Mouse (Mus musculus) megakaryocyte progenitor cell, adult 5-6 weeks (primary cell): ENCODE data around the gene Hsd11b2. TPM values are rescaled to one million over a fixed set of nuclear protein-coding genes. Genes with fewer than 3 reads are reported as not detected.

Experiments used
- ATAC-seq: replicated peaks from 2 replicates; pipeline ENCODE4 v1.8.0; 2016; ENCODE audit warnings: mild to moderate bottlenecking, moderate TSS enrichment, inconsistent platforms; ENCODE audit not compliant: poor library complexity
- total RNA-seq, 2 experiments: library from RNA; stranded (forward) in 1 of 2; stranded (reverse) in 1 of 2; fragments of 157-497, 149-512 nt in 1 of 2; fragments of 200-1000 nt in 1 of 2; gene quantifications; 2 replicates each; pipeline versions ENCODE4 v1.2.3 to v1.2.4; 2015 to 2017

Hsd11b2 gene
- total RNA-seq (2015) (0.10 and 0.12 TPM in 2 replicates), total RNA-seq (2017) (not detected in 2 replicates)

GRCm38 (mm10) chr8:105518436-105519313 lies at the start of gene Hsd11b2:
Hsd11b2 (plus strand) TSS chr8:105518755.
- peak; percentile 38 for ATAC-seq

GRCm38 (mm10) chr8:105469041-105469695 lies 49.4 kb upstream of the Hsd11b2 start:
- ATAC-seq, result peak; percentile 15

- ATAC-seq, result no peak
Observed at GRCm38 (mm10) chr8:105469816-105470215, 48.7 kb upstream of the Hsd11b2 start.

GRCm38 (mm10) chr8:105470262-105470661 lies 48.3 kb upstream of the Hsd11b2 start:
- no peak for ATAC-seq

GRCm38 (mm10) chr8:105470681-105471313 lies 47.8 kb upstream of the Hsd11b2 start:
- peak; percentile 4; the same call in 1 of the 2 replicates for ATAC-seq

GRCm38 (mm10) chr8:105471314-105472015 lies 47.1 kb upstream of the Hsd11b2 start, which contains the start of gene Tppp3:
Tppp3 (minus strand) TSS chr8:105471526.
- ATAC-seq, result peak; percentile 82

GRCm38 (mm10) chr8:105472414-105472932 lies 46.1 kb upstream of the Hsd11b2 start:
- no peak for ATAC-seq

GRCm38 (mm10) chr8:105472983-105473382 lies 45.6 kb upstream of the Hsd11b2 start:
- ATAC-seq, result no peak; the same call in 1 of the 2 replicates

- ATAC-seq, result no peak
Observed at GRCm38 (mm10) chr8:105473816-105474606, 44.5 kb upstream of the Hsd11b2 start.

- ATAC-seq, result 0 out of 2 replicates have a peak, but pooled peaks have one; percentile 4
Observed at GRCm38 (mm10) chr8:105474680-105475079, 43.9 kb upstream of the Hsd11b2 start.

GRCm38 (mm10) chr8:105475254-105475653 lies 43.3 kb upstream of the Hsd11b2 start:
- ATAC-seq, result no peak

- ATAC-seq, result no peak
Observed at GRCm38 (mm10) chr8:105475742-105476141, 42.8 kb upstream of the Hsd11b2 start.

GRCm38 (mm10) chr8:105476161-105476560 lies 42.4 kb upstream of the Hsd11b2 start:
- no peak for ATAC-seq

- peak; percentile 74 for ATAC-seq
Observed at GRCm38 (mm10) chr8:105476628-105477413, 41.7 kb upstream of the Hsd11b2 start.

GRCm38 (mm10) chr8:105477792-105478191 lies 40.8 kb upstream of the Hsd11b2 start:
- ATAC-seq, result no peak

- no peak for ATAC-seq
Observed at GRCm38 (mm10) chr8:105481013-105481412, 37.5 kb upstream of the Hsd11b2 start.

GRCm38 (mm10) chr8:105481453-105481852 lies 37.1 kb upstream of the Hsd11b2 start:
- peak; percentile 76 for ATAC-seq

- no peak for ATAC-seq
Observed at GRCm38 (mm10) chr8:105482123-105482522, 36.4 kb upstream of the Hsd11b2 start.
